Mouse (Mus musculus) midbrain, embryonic 11.5 days (tissue): ENCODE results near the gene Egr2. TPM values are rescaled to one million over a fixed set of nuclear protein-coding genes. Genes with fewer than 3 reads are reported as not detected.

Experiments used
- ATAC-seq: fragments of 200-750 bp; cut with Nextera tagmentation; 2 replicates; pipeline ENCODE4 v1.8.0; 2017; ENCODE audit warnings: moderate TSS enrichment, moderate library complexity; ENCODE audit not compliant: low FRiP score
- DNase-seq: peaks from one replicate; pipeline ENCODE4 v3.0.0; 2015; ENCODE audit warnings: low spot score; ENCODE audit errors: missing footprints
- H3K27ac ChIP-seq: fragments of 300-500 bp; sonication (generic); 2 replicates; pipeline ENCODE4 v1.5.1; 2014; ENCODE audit warnings: low read depth, low read length
- H3K27me3 ChIP-seq: fragments of 300-500 bp; sonication (generic); 2 replicates; pipeline ENCODE4 v1.6.1; 2014; ENCODE audit warnings: mild to moderate bottlenecking, low read length, moderate library complexity, mixed read lengths; ENCODE audit not compliant: control insufficient read depth, insufficient read depth
- H3K36me3 ChIP-seq: fragments of 300-500 bp; sonication (generic); 2 replicates; pipeline ENCODE4 v1.6.1; 2014; ENCODE audit warnings: mild to moderate bottlenecking, low read length, moderate library complexity, mixed read lengths; ENCODE audit not compliant: control insufficient read depth, insufficient read depth
- H3K4me1 ChIP-seq: fragments of 300-500 bp; sonication (generic); 2 replicates; pipeline ENCODE4 v1.6.1; 2014; ENCODE audit warnings: low read length; ENCODE audit not compliant: control insufficient read depth, insufficient read depth
- H3K4me2 ChIP-seq: fragments of 300-500 bp; sonication (generic); 2 replicates; pipeline ENCODE4 v1.6.1; 2014; ENCODE audit warnings: mild to moderate bottlenecking, moderate library complexity
- H3K4me3 ChIP-seq: fragments of 300-500 bp; sonication (generic); 2 replicates; pipeline ENCODE4 v1.5.1; 2014; ENCODE audit warnings: low read depth, low read length
- H3K9ac ChIP-seq: fragments of 300-500 bp; sonication (generic); 2 replicates; pipeline ENCODE4 v1.6.1; 2014; ENCODE audit warnings: low read length
- H3K9me3 ChIP-seq: fragments of 300-500 bp; sonication (generic); 2 replicates; pipeline ENCODE4 v1.6.1; 2016; ENCODE audit warnings: low read length; ENCODE audit not compliant: control insufficient read depth
- WGBS: fragments of 180-500 bp; shearing (Covaris S2); extraction: QIAGEN DNeasy Blood & Tissue Kit; methylation state at CpG from one replicate; pipeline ENCODE4 v1.1.7; 2014; 5-methylcytosine and 5-hydroxymethylcytosine counted together
- polyA plus RNA-seq: library from polyadenylated mRNA; unstranded; fragments of >200 nt; fragmentation: Nextera tagmentation; extraction: Ambion mirVana; gene quantifications from 2 replicates; pipeline ENCODE4 v1.2.1, GENCODE M21; 2014

Egr2 gene
- polyA plus RNA-seq, 1 experiment from 2014 or later = not detected

- Histone ChIP-seq H3K4me2 (peak overlapping the region; percentile 93), H3K9me3 (no peaks in the 10 kb centered on the region), H3K4me3 (peak overlapping the region; percentile 60), H3K27ac (no peak overlapping the region), H3K9ac (peak overlapping the region; percentile 57), H3K27me3 (peaks cover 72% of the 10 kb centered on the region), H3K4me1 (peaks cover 19% of the 10 kb centered on the region), H3K36me3 (no peaks in the 10 kb centered on the region)
- 1% methylated on average over 29 of the region's 32 CpGs for WGBS
- ATAC-seq (peak; percentile 45), DNase-seq (peak; percentile 95)
Measured at GRCm38 (mm10) chr10:67536621-67537141, 1.4 kb downstream of the Egr2 start.

- Histone ChIP-seq H3K4me2 (peak overlapping the region; percentile 93), H3K9me3 (no peaks in the 10 kb centered on the region), H3K27ac (no peak overlapping the region), H3K9ac (peak overlapping the region; percentile 57), H3K4me1 (peaks cover 19% of the 10 kb centered on the region), H3K27me3 (peaks cover 74% of the 10 kb centered on the region), H3K36me3 (no peaks in the 10 kb centered on the region), H3K4me3 (peak overlapping the region; percentile 60)
- DNase-seq (peak; percentile 98), ATAC-seq (peak; percentile 85)
- WGBS = under 1% methylated on average over 51 of the region's 51 CpGs
Measured at GRCm38 (mm10) chr10:67537151-67537994, 2.1 kb downstream of the Egr2 start.

GRCm38 (mm10) chr10:67538106-67538505 is 2.8 kb downstream of the Egr2 start:
- H3K36me3 ChIP-seq = no peaks in the 10 kb centered on the region
- H3K9me3 ChIP-seq = no peaks in the 10 kb centered on the region
- H3K4me3 ChIP-seq = peak overlapping the region; percentile 60
- no peak for ATAC-seq
- WGBS = under 1% methylated on average over 16 of the region's 19 CpGs
- H3K9ac ChIP-seq = no peak overlapping the region
- no peak overlapping the region for H3K27ac ChIP-seq
- H3K27me3 ChIP-seq = peaks cover 74% of the 10 kb centered on the region
- H3K4me2 ChIP-seq = peak overlapping the region; percentile 93
- DNase-seq = peak; percentile 92
- H3K4me1 ChIP-seq = peaks cover 19% of the 10 kb centered on the region

GRCm38 (mm10) chr10:67538585-67539400 is 3.5 kb downstream of the Egr2 start:
- Histone ChIP-seq H3K4me1 (peaks cover 19% of the 10 kb centered on the region), H3K9ac (no peak overlapping the region)
- WGBS = 1% methylated on average over 50 of the region's 50 CpGs

GRCm38 (mm10) chr10:67539401-67539730 is 4.1 kb downstream of the Egr2 start:
- ATAC-seq = no peak
- no peak overlapping the region for H3K4me2 ChIP-seq
- 36% methylated on average over 6 of the region's 6 CpGs for WGBS
- H3K4me3 ChIP-seq = no peak overlapping the region
- no peak overlapping the region for H3K27ac ChIP-seq
- peaks cover 19% of the 10 kb centered on the region for H3K4me1 ChIP-seq
- no peaks in the 10 kb centered on the region for H3K9me3 ChIP-seq
- no peaks in the 10 kb centered on the region for H3K36me3 ChIP-seq
- H3K9ac ChIP-seq = no peak overlapping the region
- peak; percentile 92 for DNase-seq
- H3K27me3 ChIP-seq = peaks cover 62% of the 10 kb centered on the region

More at GRCm38 (mm10) chr10:67538585-67539400, 3.5 kb downstream of the Egr2 start:
- Histone ChIP-seq H3K27ac (no peak overlapping the region), H3K4me3 (peak overlapping the region; percentile 9), H3K4me2 (peak overlapping the region; percentile 26), H3K27me3 (peaks cover 67% of the 10 kb centered on the region), H3K36me3 (no peaks in the 10 kb centered on the region), H3K9me3 (no peaks in the 10 kb centered on the region)
- ATAC-seq = no peak
- DNase-seq = peak; percentile 93

- WGBS = 7% methylated on average over 19 of the region's 19 CpGs
- DNase-seq = peak; percentile 94
Measured at GRCm38 (mm10) chr10:67540591-67540990, 5.3 kb downstream of the Egr2 start.

GRCm38 (mm10) chr10:67547850-67548260 is 12.6 kb downstream of the Egr2 start:
- no peaks in the 10 kb centered on the region for H3K27me3 ChIP-seq
- no peaks in the 10 kb centered on the region for H3K9me3 ChIP-seq
- peak overlapping the region; percentile 94 for H3K4me2 ChIP-seq
- WGBS = 0% methylated on average over 20 of the region's 20 CpGs
- H3K36me3 ChIP-seq = no peaks in the 10 kb centered on the region
- H3K4me3 ChIP-seq = peak overlapping the region; percentile 83
- H3K9ac ChIP-seq = peak overlapping the region; percentile 90
- H3K4me1 ChIP-seq = peaks cover 19% of the 10 kb centered on the region
- ATAC-seq (peak; percentile 12), DNase-seq (peak; percentile 93)
- H3K27ac ChIP-seq = no peak overlapping the region

More at GRCm38 (mm10) chr10:67540591-67540990, 5.3 kb downstream of the Egr2 start:
- H3K27ac ChIP-seq = no peak overlapping the region
- no peaks in the 10 kb centered on the region for H3K36me3 ChIP-seq
- H3K9me3 ChIP-seq = no peaks in the 10 kb centered on the region
- H3K4me2 ChIP-seq = peak overlapping the region; percentile 13; the same call in 1 of the 2 replicates
- peaks cover 49% of the 10 kb centered on the region for H3K27me3 ChIP-seq
- H3K4me1 ChIP-seq = peaks cover 17% of the 10 kb centered on the region
- H3K4me3 ChIP-seq = peak overlapping the region; percentile 5; the same call in 1 of the 2 replicates
- no peak for ATAC-seq
- no peak overlapping the region for H3K9ac ChIP-seq

- H3K4me1 ChIP-seq = peaks cover 19% of the 10 kb centered on the region
- peak overlapping the region; percentile 94 for H3K4me2 ChIP-seq
- no peaks in the 10 kb centered on the region for H3K36me3 ChIP-seq
- H3K27ac ChIP-seq = peak overlapping the region; percentile 87
- DNase-seq (peak; percentile 96), ATAC-seq (peak; percentile 55)
- WGBS = under 1% methylated on average over 68 of the region's 73 CpGs
- no peaks in the 10 kb centered on the region for H3K27me3 ChIP-seq
- peak overlapping the region; percentile 83 for H3K4me3 ChIP-seq
- no peaks in the 10 kb centered on the region for H3K9me3 ChIP-seq
- H3K9ac ChIP-seq = peak overlapping the region; percentile 90
Measured at GRCm38 (mm10) chr10:67548261-67548854, 13.1 kb downstream of the Egr2 start.
